Mouse (Mus musculus) right cerebral cortex, postnatal 4 days (tissue): Measurements from ENCODE around the gene Myo1e.

Source experiments
- DNase-seq: peaks from one replicate; pipeline ENCODE4 v3.0.0-alpha.2; 2022

Gene Myo1e

DNA sequence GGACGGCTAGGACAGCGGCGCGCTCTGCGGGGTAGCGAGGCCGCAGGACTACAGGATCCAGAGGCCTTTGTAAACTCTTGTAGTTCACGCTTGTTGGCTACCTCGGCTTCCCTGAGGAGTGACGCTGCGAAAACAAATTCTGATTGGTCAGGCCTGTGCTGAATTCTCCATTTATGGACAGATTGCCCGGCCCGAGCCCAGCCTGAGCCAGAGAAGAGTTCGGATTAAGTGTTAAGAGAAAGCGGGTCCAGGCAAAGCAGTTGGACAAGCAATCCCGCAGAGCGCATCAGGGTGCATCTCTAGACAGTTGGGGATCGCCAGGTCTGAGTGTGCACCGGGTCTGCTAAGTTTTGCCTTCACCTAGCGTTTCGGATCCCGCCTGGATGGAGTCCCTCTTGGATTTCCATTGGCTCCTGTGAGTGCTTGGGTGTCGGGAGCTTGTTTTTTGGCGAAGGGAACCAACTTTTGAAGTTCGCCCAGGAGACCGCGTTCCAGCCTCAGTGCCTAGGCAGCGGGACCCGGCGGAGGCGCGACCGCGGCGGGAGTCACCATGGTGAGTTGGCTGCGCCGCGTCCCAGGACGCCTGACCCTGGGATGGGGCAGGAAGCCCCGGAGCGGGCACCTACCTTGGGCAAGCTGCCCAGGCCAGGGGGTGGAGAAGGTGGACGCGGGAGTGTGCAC is at the start of gene Myo1e:
TSS of gene Myo1e (plus strand) at position 200 of the 681 bp plus-strand sequence.
- DNase-seq: peak; percentile 71

DNA sequence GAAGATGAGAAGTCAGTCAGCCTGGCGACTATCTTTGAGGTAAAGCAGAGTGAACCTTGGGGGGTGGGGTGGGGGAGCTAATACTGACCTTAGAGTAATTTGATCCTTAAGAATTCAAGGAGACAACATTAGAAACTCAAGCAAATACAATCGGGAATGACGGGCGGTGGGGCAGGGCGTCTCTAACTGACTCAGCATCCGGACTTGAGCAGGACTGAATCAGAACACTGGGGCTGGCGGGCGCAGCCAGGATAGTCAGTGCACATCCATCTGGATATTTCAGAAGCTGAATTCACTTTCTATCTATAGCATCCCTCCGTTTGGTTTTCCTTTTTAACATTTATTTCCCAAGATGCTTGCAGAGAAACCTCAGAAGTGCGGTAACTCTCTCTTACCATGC is 47.1 kb upstream of the Myo1e start:
- peak; percentile 40 for DNase-seq

DNA sequence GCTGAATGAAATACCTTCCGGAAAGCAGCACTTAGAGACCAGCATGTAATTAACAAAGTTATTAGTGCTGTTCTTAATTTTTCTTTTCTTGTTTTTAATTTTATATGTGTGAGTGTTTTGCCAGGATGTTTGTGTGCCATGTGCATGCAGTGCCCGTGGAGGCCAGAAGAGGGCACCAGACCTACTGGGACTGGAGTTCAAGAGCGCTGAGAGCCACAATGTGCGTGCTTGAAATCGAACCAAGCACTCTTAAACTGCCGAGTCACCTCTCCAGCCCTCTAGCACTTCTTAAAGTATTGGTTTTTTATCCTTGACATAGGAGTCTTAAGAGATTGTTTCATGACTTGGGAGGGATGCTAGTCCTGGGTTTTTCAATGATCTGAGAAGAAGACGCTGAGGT is 38.2 kb upstream of the Myo1e start:
- DNase-seq: no peak

DNA sequence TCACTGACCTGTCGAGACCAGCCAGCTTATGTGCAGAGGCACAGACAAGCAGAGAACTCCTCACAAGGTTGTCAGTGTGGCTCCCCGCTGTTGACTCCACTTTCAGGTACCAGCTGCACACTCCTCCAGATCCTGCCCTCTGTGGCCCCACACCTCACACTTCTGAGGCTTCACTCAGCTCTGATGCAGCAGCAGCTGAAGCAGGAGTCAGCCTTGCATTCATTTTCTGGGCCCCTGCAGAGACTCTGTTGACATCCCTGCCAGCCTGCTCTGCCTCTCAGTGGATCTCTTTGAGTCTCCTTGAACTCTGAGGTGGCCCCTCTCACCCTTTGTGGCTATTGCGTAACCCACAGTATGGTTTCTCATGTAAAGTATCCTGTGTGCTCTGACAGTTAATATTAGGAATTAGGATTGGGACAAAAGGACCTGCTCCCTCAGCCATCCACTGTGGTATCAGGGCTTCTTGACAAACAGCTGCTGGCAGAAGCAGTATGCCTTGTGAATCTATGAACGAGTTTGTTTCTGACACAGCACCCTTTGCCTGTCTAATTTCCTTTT is 32.8 kb upstream of the Myo1e start:
- no peak for DNase-seq

DNA sequence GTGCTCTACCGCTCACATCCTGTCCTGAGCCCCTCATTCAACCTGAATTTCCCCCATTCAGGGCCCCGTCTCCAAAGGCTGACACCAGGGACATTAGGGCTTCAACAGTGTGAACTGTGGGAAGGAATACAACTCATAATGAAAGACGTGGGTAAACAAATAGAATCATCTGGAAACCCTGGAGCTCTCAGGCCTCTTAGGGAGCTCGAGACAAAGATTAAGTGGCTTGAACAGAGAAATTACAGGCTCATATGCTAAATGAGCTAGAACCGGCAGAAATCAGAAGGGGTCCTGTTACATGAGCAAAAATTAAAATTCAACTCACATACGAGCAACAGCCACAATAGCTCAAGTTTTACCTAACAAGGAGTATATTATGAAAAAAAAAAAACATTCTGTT is 32.3 kb upstream of the Myo1e start:
- no peak for DNase-seq

DNA sequence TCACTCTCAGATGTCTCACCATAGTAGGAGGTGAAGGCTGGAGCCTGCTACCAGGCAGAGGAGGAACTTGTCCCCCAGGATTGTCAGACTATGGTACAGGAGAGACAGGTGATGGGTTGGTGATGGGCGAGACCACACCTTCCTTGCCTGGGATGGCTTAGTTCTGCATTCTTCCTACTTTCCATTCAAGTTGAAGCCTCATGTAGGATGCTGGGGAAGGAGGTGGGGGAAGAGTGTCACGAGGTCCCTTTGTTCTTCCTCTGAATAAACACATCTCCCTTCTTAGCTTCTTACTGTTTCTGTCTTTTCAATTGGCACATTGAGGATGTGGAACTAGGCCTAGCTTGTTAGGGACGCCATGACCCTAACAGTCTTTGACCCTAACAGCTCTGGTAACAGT is 30.9 kb upstream of the Myo1e start:
- no peak for DNase-seq

DNA sequence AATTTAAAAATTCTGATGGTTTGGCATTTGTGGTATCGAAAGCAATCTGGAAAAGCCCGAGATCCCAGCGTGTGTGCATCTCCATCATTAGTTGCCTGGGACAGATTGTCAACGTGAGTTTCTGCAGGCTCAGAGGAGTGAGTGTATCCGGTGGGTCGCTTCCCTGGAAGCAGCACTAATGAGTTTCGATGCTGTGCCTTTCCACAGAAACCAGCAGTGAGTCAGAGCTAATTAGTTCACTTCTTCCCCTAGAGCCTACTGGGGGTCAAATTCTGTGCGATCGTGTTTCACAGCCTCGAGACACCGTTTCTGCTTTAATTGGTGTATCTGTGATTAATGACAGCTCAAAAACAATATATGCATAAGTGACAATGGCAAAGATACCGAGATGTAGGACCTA is 25.4 kb upstream of the Myo1e start:
- DNase-seq: no peak

DNA sequence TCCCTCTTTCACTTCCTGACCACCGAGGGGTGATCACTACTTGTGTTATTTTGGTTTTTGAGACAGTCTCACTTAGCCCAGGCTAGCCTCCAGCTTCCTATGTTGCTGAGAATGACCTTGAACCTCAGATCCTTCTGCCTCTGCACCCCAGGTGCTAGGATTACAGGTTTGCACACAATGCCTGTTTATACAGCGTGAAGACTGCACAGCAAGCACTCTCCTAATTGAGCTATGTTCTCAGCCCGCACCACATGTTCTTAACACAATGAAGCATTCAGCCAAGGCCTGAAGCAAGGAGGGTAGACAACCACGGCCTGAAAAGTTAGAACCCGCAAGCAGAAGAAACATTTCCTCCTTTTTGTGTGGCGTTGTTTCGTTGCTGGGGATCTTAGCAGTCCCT is 24.5 kb upstream of the Myo1e start:
- no peak for DNase-seq

DNA sequence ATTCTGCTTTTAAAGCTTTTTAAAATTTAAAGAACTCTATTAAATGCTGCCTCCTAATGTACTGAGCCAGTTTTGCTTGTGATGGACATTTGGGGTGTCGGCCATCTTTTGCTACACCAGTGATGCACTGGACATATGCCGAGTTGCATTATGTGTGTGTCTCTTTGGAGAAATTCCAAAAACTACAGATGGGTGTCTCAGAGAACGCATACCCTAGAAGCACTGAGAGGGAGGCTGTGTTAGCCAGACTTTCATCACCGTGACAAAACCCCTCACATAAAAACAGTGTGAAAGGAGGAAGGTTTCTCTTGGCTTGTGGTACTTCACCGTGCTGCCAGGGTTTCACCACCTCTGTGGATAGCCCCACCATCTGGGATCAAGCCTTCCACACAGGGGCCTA is 14.8 kb upstream of the Myo1e start:
- no peak for DNase-seq

DNA sequence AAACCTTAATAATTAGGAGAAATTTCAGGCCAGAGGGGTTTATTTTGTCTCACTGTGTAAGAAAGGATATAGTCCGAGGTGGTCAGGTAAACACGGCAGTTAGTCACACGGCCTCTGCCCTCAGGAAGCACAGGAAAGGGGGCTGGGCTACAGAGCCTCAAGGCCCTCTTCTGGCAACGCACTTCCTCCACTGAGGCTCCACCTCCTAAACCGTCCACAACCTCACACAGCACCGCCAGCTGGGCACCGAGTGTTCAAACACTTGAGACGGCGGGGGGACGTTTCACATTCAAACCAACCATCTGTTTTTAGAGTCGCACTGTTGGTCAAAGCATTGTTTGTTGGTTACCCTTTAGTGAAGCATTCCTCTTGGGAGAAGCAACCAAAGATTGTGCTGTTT is 12.5 kb upstream of the Myo1e start:
- DNase-seq: no peak

DNA sequence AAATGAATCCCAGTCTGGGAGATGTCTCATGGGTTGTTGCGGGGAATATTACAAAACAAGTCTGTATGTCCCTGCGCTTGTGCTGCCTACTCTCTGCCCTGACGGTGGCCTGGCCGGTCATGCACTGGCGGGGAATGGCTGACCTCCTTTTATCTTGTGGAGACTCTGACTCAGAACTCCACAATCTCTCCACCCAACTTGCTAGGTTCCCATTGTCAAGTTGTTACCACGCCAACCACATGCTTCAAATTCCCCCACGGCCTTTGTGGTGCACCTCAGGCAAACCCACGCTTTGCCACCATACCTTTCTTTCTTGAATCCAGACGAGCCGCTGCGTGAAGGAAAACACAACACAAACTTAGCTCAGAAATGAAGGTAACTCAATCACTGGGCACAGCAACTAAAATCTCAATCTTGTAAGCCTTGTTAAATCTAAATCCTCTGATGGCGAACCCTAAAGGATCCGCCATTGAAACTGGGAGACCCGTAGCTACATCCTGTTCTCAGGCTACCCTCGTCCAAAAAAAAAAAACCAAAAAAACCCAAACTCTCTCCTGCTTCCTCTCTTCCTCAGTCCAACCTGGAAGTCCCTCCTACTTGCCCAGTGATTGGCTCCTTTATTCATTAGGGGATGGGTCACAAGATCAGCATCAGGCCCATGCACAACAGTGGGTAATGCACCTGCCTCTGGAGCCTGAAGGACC is 10.0 kb upstream of the Myo1e start:
- no peak for DNase-seq

DNA sequence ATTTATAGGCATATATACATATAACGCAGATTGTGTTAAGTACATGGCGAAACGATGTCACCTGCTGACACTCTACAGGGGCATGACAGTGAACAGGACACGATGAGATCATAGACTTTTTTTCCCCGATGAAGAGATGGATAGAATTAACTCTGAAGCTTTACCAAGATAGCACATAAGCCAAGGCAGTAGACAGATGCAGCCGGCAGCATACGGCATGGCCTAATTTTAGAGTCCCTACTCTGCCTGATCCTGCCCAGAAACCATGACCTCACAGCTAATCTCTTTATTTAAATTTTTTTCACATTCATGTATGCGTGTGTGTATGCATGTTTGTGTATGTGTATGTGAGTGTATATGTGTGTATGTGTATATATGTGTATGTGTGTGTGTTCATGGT is 9.2 kb upstream of the Myo1e start:
- DNase-seq: no peak

DNA sequence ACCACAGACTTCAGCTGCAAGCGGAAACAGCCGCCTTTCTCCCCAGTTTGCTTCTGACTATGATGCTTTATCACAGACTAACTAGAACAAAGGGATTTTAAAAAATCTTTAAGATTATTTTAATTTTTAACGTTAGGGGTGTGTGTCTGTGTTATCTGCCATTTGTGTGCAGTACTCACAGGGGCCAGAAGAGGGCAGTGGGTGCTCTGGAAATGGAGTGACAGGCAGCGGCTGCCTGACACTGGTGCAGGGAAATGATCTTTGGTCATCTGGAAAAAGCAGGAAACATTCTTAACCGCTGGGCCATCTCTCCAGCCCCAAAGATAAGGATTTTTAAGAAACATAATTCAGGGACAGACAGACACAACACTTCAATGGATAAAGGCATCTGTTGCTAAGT is 4.4 kb upstream of the Myo1e start:
- DNase-seq: peak; percentile 55

DNA sequence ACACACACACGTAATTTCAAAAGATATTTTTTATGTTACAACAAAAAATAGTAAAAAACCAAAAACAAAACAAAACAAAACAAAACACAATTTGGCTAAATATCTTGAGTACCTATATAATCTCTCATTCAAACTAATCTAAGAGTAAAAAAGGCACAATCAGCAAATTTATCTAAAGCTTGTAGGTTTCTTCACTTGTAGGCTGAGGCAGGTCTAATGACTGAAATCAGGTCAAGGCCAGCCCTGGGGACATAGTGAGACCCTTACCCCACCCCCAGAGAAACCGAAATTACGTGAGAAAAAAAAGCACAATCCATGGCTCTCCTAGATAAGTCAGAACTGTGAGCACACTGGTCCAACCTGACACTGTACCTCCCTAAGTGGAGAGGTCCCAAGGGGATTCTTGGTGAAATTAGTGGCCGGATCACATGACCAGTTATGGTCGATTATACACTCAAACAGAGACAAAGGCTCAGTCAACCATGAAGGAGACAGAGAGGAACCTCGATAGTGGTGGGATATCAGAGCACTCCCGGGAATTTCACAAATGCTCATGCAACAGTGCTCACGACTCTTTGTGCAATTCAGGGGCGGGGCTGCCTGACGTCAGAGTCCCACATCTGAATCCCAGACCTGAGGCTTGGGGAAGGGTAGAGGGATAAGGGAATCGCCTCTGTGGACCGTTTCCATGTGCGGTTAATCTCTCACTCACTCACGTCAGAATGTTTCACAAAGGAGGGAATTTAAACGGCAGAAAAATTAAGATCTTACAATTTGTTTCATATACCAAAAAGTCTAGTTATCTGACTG is 3.7 kb upstream of the Myo1e start:
- DNase-seq: no peak

DNA sequence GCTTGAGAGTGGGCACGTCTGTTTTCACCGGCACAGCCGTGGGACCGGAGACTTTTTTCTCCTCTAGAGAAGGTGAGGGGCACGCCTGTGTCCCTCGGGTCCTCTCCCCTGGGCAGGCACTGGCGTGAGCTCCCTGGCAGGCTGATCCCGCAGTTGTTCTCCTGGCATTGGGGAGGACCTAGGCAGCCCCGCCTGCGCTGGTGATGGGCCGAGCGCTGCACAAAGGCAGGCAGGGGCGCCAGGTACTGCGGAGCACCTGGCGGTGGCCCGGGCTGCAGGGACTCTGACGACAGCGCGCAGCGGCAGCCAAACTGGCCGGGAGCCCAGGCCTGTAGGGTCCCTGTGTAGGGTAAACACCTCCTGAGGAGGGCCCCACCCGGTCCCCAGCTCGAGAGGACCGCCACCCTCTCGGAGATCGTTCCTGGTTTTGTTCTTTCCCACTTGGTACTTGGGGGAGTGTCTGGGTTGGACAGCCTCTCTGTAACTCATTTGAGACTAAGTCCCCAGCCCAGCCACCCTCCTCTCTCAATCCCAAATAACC is 901 bp downstream of the Myo1e start:
- peak; percentile 14 for DNase-seq

DNA sequence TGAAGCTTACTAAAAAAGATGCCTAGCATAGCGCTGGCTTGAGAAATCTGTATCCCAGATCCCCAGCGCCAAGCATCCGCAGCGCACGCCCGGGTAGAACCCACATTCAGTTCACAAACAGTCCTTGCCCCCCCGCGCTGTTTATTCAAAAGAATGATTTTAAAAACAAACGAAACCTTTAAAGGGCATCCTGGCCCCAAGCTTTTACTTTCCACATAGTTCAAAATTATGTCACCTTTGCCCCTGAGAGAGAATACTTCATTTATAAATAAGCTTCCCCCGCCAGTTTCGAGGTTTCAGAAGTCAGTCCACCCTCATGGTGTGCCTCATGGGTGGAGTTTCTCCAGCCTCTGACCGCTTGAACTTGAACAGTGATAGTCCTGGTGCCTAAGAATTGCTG is 1.6 kb downstream of the Myo1e start:
- no peak for DNase-seq

DNA sequence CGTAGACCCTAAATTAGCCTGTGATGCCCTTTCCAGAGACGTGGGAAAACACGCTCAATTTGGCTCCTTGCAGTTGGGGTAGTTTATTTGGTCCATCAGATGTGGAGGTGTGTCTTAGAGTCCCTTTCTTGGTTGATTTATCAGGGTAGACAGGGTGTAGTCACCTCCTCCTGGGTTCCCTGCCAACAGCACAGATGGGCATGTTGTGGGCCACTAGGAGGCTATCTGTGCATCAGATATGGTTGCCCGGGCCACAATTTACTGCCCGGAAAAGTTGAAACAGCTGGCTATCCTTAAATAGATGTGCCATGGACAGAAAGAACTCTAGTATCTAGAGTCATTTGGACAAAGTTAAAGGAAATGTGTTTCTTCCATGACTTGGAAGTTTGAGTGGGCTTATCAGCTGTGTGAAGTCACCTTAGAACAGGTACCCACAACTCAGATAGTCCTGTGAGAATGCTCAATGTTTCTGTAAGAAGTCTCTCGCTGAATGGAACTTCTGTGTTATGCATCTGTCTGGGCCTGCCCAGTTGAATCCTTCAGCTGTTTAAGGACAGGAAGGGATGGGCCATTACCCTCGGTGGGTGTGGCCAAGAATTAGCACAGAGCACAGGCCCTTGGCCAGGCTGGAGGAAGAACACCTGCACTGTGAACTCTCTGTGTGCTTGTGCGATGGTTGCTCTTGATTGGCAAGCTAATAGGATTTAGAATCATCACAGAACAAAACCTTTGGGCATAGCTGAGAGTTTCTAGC is 2.3 kb downstream of the Myo1e start:
- no peak for DNase-seq

DNA sequence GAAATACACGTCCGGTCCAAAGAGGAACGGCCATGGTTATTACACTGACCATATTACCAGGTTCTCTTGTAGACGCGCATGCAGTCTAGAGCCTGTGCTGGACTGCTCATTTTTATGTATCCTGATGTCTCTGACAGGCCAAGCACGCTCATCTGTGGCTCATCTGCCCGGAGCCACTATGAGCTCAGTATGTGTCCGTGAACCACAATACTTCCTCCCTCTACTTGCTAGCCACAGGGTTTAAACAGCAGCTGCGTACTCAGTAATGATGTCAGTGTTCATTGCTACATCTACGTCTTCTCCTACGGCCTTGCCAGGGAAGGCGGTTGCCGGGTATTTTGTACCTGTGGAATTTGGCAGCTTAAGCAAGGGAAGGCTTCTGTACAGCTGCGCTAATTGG is 4.5 kb downstream of the Myo1e start:
- DNase-seq: no peak

DNA sequence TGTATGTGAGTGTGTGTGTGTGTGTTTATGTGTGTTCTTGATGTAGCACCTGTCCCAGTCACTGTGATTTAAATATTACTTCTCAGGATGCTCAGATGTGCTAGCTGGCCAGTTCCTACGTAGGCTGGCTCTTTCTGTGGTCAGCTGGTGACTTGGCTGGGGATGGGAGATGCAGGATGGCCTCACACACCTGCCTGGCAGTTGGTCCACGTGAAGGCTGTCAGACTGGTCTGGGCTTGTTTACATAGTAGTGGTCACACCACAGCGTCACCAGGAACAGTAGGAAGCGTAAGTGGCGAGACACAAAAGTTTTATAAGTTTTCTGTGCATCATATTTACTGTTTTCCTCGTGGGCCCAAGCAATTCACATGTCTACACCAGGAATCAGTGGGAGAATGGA is 9.4 kb downstream of the Myo1e start:
- no peak for DNase-seq

DNA sequence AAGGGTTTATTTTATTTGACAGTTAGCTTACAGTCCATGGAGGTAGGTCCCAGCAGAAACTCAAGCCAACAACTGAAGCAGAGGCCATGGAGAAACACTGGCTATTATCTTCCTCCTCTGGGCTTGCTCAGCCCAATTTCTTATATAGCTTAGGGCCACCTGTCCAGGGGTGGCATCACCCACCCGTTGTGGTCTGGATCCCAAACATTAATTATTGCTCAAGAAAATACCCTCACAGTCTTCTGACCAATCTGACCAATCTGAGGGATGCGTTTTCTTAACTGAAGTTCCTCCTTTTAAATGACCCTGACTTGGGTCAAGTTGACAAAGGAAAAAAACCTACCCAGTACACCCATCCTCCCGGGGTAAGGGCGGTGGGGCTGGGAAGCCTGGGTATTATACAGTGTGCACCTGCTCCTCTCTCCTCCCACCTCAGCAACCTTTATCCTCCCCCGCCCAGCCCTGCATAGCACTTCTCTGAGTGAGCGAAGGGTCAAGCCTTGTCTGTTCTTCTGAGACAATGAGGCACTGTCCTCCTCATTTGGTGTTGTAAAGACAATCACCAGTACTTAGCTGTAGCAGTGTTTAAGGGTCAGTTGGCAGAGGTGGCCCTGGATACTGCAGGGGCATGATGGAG is 12.3 kb downstream of the Myo1e start:
- no peak for DNase-seq

DNA sequence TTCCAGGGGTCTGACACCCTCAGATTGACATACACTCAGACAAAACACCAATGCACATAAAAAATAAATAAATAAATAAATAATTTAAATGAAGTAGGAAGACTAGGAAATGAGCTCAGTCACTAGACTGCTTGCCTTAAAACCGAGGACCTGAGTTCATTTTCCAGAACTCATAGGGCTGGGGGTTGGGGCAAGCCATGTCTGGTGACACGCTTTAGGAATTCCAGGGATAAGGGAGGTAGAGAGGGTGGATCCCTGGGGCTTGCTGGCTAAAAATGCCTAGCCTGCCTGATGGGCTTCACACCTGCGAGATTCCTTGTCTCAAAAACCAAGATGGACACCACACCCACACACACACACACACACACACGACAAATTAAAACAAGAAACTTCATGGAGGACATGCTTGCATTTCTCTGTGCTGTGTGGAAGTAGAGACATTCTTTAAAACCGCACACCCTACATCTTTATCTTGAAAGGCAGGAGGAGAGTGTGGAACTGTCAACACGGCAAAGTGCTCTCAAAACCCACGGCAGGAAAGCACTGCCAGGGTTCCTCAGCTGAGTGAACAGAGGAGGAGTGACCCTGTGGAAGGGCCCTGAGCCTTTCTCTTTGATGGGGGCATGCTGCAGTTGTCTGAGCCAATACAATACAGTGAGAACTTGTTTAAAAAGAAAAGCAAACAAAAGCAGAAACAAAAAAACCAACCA is 13.5 kb downstream of the Myo1e start:
- no peak for DNase-seq

DNA sequence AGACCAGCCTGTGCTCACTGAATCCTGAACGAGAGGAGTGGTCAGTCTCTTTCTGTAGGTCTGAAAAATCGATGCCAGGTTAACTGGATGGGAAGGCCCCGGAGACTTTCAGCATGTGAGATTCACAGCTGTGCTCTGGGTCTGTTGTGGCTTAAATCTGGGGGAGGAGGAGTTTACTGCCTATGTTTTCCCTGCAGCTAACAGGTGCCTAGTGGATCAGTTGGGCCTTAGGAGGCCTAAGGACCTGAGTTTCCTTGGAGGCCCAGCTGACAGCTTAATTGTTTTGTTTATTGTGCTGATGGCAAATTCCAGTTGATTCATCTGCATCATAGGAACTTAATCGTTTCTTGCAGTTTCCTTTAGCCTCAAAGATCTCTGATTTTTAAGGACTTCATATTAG is 16.0 kb downstream of the Myo1e start:
- no peak for DNase-seq
